Mouse (Mus musculus) CH12.LX (cell line): ENCODE measurements around the gene Ntn1.

ENCODE experiments used
- CTCF ChIP-seq, 2 experiments: IDR thresholded peaks in 1 of 2; conservative IDR thresholded peaks in 1 of 2; 2 replicates each; pipeline ENCODE4 v1.5.1; 2011 to 2012; ENCODE audit warnings: low read depth in 2 of 2, low read length in 2 of 2, improper control_type of control experiment in 1 of 2, inconsistent platforms in 1 of 2, mild to moderate bottlenecking in 1 of 2, moderate library complexity in 1 of 2
- EP300 ChIP-seq: IDR thresholded peaks from 2 replicates; pipeline ENCODE4 v1.6.1; 2011; ENCODE audit warnings: low read length, improper control_type of control experiment
- GABPA ChIP-seq: IDR thresholded peaks from 2 replicates; pipeline ENCODE4 v1.6.1; 2012; ENCODE audit warnings: low read depth, low read length, improper control_type of control experiment, inconsistent platforms; ENCODE audit not compliant: insufficient replicate concordance
- MAX ChIP-seq: IDR thresholded peaks from 2 replicates; pipeline ENCODE4 v1.6.1; 2011; ENCODE audit warnings: low read length, improper control_type of control experiment
- PAX5 ChIP-seq: IDR thresholded peaks from 2 replicates; pipeline ENCODE4 v1.6.1; 2012; ENCODE audit warnings: low read length, inconsistent platforms, mixed read lengths
- POLR2A ChIP-seq: IDR thresholded peaks from 2 replicates; pipeline ENCODE4 v1.6.1; 2011; ENCODE audit warnings: low read depth, mild to moderate bottlenecking, improper control_type of control experiment, low read length
- POLR2AphosphoS2 ChIP-seq: IDR thresholded peaks from 2 replicates; pipeline ENCODE4 v1.6.1; 2011; ENCODE audit warnings: low read depth, low read length, improper control_type of control experiment
- RCOR1 ChIP-seq: conservative IDR thresholded peaks from 2 replicates; pipeline ENCODE4 v1.6.1; 2012; ENCODE audit warnings: low read depth, mild to moderate bottlenecking, inconsistent platforms, low read length, improper control_type of control experiment
- SIN3A ChIP-seq: IDR thresholded peaks from 2 replicates; pipeline ENCODE4 v1.6.1; 2012; ENCODE audit warnings: low read length, improper control_type of control experiment, inconsistent platforms
- UBTF ChIP-seq: IDR thresholded peaks from 2 replicates; pipeline ENCODE4 v1.6.1; 2012; ENCODE audit warnings: low read depth, mild to moderate bottlenecking, inconsistent platforms, low read length, improper control_type of control experiment, moderate library complexity
- USF1 ChIP-seq: IDR thresholded peaks from 2 replicates; pipeline ENCODE4 v1.6.1; 2014; ENCODE audit warnings: low read depth, mild to moderate bottlenecking, inconsistent platforms, low read length, improper control_type of control experiment
- ZC3H11A ChIP-seq: IDR thresholded peaks from 2 replicates; pipeline ENCODE4 v1.6.1; 2012; ENCODE audit warnings: low read depth, mild to moderate bottlenecking, inconsistent platforms, low read length, improper control_type of control experiment
- ZNF384 ChIP-seq: IDR thresholded peaks from 2 replicates; pipeline ENCODE4 v1.6.1; 2012; ENCODE audit warnings: low read depth, low read length, improper control_type of control experiment, inconsistent platforms

DNA sequence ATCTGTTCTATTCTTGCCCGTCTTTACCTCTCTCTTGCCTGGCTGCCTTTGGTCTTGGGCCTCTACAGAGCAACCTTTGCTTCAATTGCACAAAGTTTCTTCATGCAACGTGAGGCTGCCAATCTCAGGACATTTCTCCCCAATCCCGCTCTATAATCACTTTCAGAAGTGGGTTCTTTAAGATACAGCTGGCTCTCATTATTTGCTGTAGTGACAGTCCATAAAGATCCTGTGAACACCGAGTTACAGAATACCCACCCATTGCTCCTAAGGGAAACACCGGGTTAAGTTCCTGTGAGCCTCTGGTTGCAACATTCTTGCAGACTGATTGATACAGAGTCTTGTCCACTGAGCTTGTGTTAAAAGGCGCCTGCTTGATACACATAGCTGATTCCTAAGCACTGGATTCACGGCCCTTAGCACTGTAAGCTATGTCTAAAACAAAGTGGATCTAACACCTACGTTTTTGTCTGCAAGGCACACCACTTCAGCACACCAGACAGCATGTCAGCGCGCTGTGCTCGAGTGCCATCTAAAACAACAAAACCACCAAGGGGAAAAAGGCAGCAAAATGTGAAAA, 85.0 kb downstream of the Ntn1 start:
- TF ChIP-seq POLR2A (no peak), POLR2AphosphoS2 (no peak), CTCF (conservative IDR thresholded peaks at IDR 0.05 in 1 of 2, IDR thresholded peaks at IDR 0.05 in 1 of 2; ENCODE audit: low read depth in 2 of 2, low read length in 2 of 2) (no peak), MAX (no peak), USF1 (no peak), EP300 (no peak), PAX5 (no peak), SIN3A (no peak), UBTF (no peak), GABPA (no peak), ZC3H11A (no peak), RCOR1 (no peak), ZNF384 (no peak)
